Mouse (Mus musculus) thymus, postnatal 14 days (tissue): ENCODE results near the gene Phtf1.

Source experiments
- DNase-seq: peaks from one replicate; pipeline ENCODE4 v3.0.0; 2021

The Phtf1 gene

GRCm38 (mm10) chr3:104026938-104027337 lies 59.0 kb downstream of the Phtf1 start:
- no peak for DNase-seq

- DNase-seq = no peak
Measured at GRCm38 (mm10) chr3:104032086-104032485, 64.2 kb downstream of the Phtf1 start.

GRCm38 (mm10) chr3:104032747-104033146 lies 64.8 kb downstream of the Phtf1 start:
- DNase-seq = no peak

DNA sequence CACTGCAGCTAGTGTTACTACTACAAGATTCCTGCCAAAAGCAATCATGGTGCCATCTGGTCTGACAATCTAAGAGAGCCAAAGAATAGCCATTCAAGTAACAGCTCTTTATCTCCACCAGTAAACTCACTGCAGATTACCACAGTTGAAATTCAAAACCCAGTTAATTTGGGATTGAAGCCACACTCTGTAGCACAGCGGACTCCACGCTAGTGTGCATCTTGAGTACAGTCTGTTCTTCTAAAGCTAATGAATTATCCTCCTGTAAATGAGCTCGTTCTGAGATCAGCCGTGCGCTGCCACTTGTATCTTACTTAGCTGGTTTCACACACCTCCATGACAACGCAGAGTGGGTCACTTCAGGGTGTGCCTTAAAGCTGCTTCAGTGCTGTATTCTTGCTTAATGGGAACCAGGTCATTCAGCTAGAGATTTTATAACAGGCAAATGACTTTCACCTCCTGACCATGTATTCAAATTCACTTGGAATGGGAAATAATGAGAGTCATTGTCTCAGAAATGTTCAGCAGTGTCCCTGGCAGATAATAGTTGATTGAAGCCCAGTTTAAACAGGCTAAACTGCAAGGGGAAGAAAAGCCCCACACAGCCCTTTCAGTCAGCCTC lies 91.2 kb downstream of the Phtf1 start:
- no peak for DNase-seq

DNA sequence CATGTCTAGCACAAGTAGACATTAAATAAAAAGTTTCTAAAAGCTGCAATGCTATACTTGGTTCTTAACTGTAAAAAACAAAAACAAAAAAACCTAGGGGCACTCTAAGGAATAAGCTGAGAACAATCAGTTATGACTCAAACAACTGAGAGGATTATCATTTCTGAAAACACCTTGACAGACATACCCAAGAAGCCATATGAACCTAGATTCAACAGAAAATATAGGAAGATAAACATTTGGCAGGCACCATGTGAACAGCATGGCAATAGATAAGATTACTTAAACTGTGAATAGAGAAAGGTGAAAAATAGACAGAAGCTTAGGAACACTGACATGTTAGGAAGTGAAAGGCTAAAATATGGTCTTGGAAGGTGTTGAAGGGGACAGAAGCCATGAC lies 101.5 kb downstream of the Phtf1 start:
- no peak for DNase-seq
